Mouse (Mus musculus): ENCODE measurements around the gene Prune1.
"Not testable (repeated sequence)": the region's sequence is repeated elsewhere in the genome, so short reads cannot be mapped to it uniquely, and the experiment has no call there.

The Prune1 gene

GRCm38 (mm10) chr3:95212889-95213608 is 68.8 kb downstream of the Prune1 start:
- DNase-seq (ENCODE audit: low spot score in 2 of 2), result not testable (repeated sequence)

DNA sequence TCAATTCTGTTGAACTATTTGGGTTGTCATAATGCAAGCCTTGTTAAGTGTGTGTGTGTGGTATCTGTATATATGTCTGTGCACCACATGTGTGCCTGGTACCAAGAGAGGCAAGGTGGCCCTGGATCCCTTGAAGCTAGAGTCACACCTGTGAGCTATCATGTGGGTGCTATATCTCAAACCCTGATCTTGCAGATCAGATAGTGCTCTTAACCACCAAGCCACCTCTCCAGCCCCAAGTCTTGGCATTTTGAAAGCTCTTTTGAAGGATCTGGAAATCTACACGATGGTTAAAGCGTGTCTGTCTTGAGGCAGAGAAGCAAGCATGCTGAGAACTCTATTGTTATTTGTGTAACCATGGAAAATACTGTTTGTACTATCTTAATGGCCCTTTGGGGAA is 71.3 kb downstream of the Prune1 start:
- DNase-seq (ENCODE audit: low spot score in 2 of 2), result no peak

GRCm38 (mm10) chr3:95208286-95208685 is 73.6 kb downstream of the Prune1 start:
- no peak for DNase-seq (ENCODE audit: low spot score in 2 of 2)

GRCm38 (mm10) chr3:95203880-95204279 is 78.0 kb downstream of the Prune1 start:
- no peak for DNase-seq (ENCODE audit: low spot score in 2 of 2)

Data from frontal cortex, postnatal 14 days (tissue).